Mouse (Mus musculus) testis, adult 2 months (tissue): ENCODE data around the gene Morc4. TPM values are rescaled to one million over a fixed set of nuclear protein-coding genes. Genes with fewer than 3 reads are reported as not detected.

ENCODE experiments used
- H3K27ac ChIP-seq: fragments of 200-500 bp; 2 replicates; pipeline ENCODE4 v1.5.1; 2012; ENCODE audit warnings: low read depth, low read length; ENCODE audit not compliant: control insufficient read depth, insufficient read depth
- H3K27me3 ChIP-seq: fragments of 200-500 bp; 2 replicates; pipeline ENCODE4 v1.6.1; 2012; ENCODE audit warnings: mild to moderate bottlenecking, low read length, moderate library complexity; ENCODE audit not compliant: control insufficient read depth, insufficient read depth
- H3K36me3 ChIP-seq: fragments of 200-500 bp; 2 replicates; pipeline ENCODE4 v1.6.1; 2012; ENCODE audit warnings: mild to moderate bottlenecking, low read length; ENCODE audit not compliant: control insufficient read depth, insufficient read depth
- H3K4me1 ChIP-seq: fragments of 200-500 bp; 2 replicates; pipeline ENCODE4 v1.6.1; 2012; ENCODE audit warnings: low read length; ENCODE audit not compliant: control insufficient read depth, insufficient read depth
- H3K4me3 ChIP-seq: fragments of 200-500 bp; 2 replicates; pipeline ENCODE4 v1.5.1; 2012; ENCODE audit warnings: low read depth, mild to moderate bottlenecking, low read length, moderate library complexity, mixed read lengths; ENCODE audit not compliant: control insufficient read depth
- CTCF ChIP-seq: fragments of 200-500 bp; IDR thresholded peaks from 2 replicates; pipeline ENCODE4 v1.5.1; 2012; ENCODE audit warnings: low read depth, mild to moderate bottlenecking, inconsistent platforms, low read length, moderate library complexity; ENCODE audit not compliant: control insufficient read depth, insufficient read depth, insufficient replicate concordance
- POLR2A ChIP-seq: fragments of 200-500 bp; IDR thresholded peaks from 2 replicates; pipeline ENCODE4 v1.6.1; 2012; ENCODE audit warnings: low read depth, mild to moderate bottlenecking, inconsistent platforms, low read length, moderate library complexity; ENCODE audit not compliant: control insufficient read depth
- polyA plus RNA-seq: library from polyadenylated mRNA; depleted of rRNA; stranded (reverse); fragments of >200 nt; gene quantifications from 2 replicates; pipeline ENCODE4 v1.2.3, GENCODE M21; 2012

Gene Morc4
- polyA plus RNA-seq, 1 experiment = 1.4 TPM

DNA sequence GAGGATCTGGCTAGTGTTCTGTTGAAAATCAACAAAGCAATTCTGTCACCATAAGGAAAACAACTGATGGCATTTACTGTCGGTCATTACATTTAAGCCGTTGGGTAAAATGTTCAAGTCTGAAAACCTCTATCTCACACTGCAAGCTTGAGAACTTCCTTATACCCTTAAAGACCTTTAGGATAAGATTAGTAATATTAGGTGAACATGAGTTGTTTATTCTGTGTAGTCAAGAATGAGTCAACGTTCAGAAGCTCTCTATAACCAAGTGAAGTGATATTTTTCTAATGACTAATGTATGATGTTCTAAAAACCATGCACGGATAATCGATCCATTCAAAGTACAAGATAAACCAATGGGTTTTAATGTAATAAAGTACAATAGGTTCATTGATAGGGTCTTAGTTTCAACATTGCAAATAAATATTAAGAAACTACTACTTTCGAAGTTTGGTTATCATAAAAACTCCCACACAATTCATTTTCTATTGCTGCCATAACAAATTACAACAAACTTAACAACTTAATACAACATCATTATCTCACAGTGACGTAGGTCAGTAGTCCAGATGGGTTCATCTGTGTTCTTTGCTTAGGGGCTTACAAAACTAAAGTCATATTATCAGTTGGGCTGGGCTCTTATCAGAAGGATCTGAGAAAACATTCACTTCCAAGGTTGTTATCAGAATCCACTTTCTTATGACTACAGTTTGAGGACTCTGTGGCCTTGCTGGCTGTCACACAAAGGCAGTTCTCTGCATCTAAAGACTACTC lies 77.2 kb downstream of the Morc4 start:
- Histone ChIP-seq H3K36me3 (no peaks in the 10 kb centered on the region), H3K27ac (no peak overlapping the region), H3K27me3 (no peaks in the 10 kb centered on the region), H3K4me1 (no peaks in the 10 kb centered on the region), H3K4me3 (no peak overlapping the region)
- TF ChIP-seq CTCF = no peak
- no peak for TF ChIP-seq POLR2A

DNA sequence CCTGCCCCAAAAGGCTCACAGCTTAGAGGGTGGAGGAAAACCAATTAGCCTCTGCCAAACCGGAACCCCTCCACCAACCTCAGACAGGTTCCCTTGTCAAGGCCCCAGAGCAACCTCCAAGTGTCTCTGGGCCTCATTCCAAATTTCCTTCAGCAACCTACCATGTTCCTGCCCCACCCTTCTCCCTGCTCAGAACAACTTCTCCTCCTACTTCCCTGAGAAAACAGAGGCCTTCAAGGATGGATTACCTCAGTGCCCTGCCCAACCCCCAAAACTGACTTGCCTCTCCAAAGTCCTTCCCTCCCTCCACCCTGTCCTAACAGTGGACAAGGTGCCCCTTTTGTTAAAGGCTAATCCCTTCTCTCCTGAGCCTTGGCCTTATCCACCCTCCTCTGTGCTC lies 85.7 kb downstream of the Morc4 start:
- H3K4me3 ChIP-seq = no peak overlapping the region
- no peak for TF ChIP-seq POLR2A
- no peak for TF ChIP-seq CTCF
- no peaks in the 10 kb centered on the region for H3K4me1 ChIP-seq
- H3K27ac ChIP-seq = no peak overlapping the region
- H3K27me3 ChIP-seq = no peaks in the 10 kb centered on the region
- H3K36me3 ChIP-seq = no peaks in the 10 kb centered on the region

DNA sequence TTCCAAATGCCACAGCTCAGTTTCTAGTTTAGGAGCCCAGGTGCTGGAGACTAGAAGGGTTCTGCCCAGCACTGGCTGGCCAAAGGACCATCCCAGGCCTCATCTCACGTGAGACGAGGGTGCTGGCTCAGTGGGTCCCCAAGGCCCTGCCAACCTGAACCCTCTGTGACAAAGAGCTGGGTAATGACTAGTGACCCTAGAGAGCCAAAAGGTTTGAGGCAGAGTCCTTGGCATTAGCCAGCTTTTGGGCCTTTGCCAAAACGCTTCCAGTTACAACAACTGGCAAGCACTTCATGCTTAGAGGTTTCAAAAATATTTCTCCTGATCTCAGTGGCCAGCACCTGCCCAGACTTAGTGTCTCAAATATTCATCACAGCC lies 88.4 kb downstream of the Morc4 start:
- no peaks in the 10 kb centered on the region for H3K36me3 ChIP-seq
- H3K4me3 ChIP-seq = no peak overlapping the region
- no peaks in the 10 kb centered on the region for H3K27me3 ChIP-seq
- TF ChIP-seq POLR2A = no peak
- TF ChIP-seq CTCF = no peak
- H3K27ac ChIP-seq = no peak overlapping the region
- no peaks in the 10 kb centered on the region for H3K4me1 ChIP-seq

DNA sequence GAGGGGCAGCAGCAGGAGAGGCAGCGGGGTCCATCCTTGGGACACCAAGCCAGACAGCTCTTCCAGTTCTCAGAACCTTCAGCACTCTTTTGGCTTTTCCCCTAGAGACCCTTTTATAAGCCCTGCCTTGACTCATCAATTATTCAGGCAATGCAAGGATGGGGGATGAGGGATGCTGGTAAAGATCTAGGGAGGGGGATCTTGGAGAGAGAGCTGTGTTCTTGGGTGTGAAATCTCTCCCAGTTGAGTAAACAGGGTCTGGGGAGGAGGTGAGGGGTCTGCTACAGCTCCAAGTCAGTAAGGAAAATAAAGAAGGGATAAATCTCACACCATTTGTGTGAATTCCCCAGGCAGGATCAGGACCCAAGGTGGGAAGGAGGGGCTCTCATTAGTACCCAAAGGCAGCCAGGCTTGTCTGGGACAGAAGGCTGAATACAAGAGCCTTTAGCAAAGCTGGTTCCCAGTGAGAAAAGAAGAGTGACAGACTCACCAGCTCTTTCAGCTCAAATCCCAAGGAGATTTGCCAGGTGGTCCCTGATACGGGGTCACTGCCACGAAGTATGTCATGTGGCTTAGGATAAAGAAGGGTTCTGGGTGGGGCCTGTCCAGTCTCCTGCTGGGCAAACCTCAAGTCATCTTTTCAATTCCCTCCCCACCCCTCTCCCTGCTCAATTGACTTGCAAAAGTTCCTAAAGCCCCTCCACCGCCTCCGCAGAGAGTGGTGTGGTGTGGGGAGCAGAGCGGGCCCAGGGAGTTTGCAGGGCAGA lies 89.0 kb downstream of the Morc4 start, which contains the start of gene Ripply1:
Gene Ripply1 (minus strand): TSS at position 76 of the 767 bp plus-strand sequence.
- no peaks in the 10 kb centered on the region for H3K36me3 ChIP-seq
- no peak within 1 kb of the TSS for H3K4me3 ChIP-seq
- TF ChIP-seq POLR2A = no peak
- no peak for TF ChIP-seq CTCF
- H3K4me1 ChIP-seq = no peaks in the 10 kb centered on the region
- no peak within 1 kb of the TSS for H3K27ac ChIP-seq
- H3K27me3 ChIP-seq = no peaks in the 10 kb centered on the region

DNA sequence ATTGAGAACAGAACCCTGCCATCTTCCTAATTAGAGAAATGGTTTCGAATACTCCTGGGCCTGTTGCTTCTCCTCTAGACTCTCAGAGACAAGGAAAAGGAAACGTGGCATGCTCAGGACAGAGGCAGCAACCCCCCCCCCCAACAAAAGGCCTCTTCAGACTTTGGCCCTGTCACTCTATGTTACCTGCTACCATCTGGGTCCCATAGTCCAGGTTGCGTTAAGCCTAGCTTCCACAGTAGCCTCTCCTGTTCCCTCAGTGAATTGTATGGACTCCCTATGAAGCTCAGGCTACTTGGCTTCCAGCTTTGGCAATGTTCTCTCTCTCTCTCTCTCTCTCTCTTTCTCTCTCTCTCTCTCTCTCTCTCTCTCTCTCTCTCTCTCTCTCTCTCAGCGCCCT lies 89.9 kb downstream of the Morc4 start:
- TF ChIP-seq CTCF = no peak
- H3K27me3 ChIP-seq = no peaks in the 10 kb centered on the region
- H3K27ac ChIP-seq = no peak overlapping the region
- H3K4me1 ChIP-seq = no peaks in the 10 kb centered on the region
- no peaks in the 10 kb centered on the region for H3K36me3 ChIP-seq
- no peak overlapping the region for H3K4me3 ChIP-seq

DNA sequence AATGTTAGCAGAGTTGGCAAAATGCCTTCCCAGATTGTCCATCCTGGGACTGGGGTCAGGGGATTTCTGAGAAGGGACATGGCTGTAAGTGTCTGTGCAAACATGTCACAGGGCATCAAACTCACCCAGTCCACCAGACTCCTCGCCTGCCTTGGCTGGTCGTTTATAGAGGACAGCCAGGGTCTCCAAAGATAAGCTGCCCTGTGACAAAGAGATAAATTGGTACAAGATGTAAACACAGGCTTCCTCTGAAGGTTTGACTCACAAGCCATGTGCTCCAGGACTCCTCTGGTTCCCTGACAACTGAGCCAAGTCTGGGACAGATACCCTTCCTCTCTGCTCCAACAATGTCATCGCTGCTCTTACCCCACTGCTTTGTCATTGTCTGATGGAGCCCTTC lies 90.5 kb downstream of the Morc4 start:
- no peaks in the 10 kb centered on the region for H3K36me3 ChIP-seq

DNA sequence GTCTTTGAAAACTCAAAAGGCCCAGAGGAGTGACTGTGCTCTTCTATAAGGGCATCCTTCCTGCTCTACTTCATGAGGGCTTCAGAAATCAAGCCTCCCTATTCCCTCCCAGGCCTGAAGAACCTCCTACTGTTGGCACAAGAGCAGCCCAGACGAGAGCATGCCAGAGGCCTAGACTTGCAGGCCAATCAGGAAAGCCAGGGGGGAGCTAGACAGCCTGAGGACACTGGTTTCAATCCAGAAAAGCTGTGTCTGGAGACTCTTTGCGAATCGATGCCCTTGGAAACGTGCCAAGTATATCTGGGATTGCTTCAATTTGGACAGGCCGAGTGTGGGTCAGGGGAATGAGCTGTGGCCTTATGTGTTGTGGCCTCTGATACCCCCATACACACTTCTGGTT lies 92.1 kb downstream of the Morc4 start:
- Histone ChIP-seq H3K27ac (no peak overlapping the region), H3K36me3 (no peaks in the 10 kb centered on the region), H3K27me3 (no peaks in the 10 kb centered on the region), H3K4me3 (no peak overlapping the region), H3K4me1 (peaks cover 4% of the 10 kb centered on the region; the same call in 1 of the 2 replicates)
- TF ChIP-seq CTCF (no peak), POLR2A (no peak)

More for the DNA sequence above, 90.5 kb downstream of the Morc4 start:
- no peaks in the 10 kb centered on the region for H3K4me1 ChIP-seq
- H3K27ac ChIP-seq = no peak overlapping the region
- H3K4me3 ChIP-seq = no peak overlapping the region
- no peaks in the 10 kb centered on the region for H3K27me3 ChIP-seq
- TF ChIP-seq POLR2A (no peak), CTCF (no peak)

DNA sequence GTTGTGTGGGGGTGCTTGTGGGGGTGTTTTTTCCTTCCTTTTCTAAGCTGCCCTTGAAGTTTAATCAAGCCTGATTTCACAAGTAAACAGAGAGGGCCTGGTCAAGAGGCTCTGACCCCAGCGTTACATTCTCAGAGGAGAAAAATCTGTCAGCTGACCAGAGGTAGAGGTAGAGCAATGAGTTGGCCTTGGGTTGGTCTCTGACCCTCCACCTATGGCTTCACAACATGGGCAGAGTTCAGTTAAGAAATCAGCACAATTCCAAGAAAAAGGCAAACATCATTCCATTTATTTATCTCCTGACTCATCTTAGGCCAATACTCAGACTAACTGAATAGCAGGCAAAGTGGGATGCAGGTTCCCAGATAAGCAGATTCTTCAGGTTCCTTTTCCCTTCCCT lies 92.6 kb downstream of the Morc4 start:
- Histone ChIP-seq H3K27ac (no peak overlapping the region), H3K27me3 (no peaks in the 10 kb centered on the region), H3K4me1 (peaks cover 4% of the 10 kb centered on the region; the same call in 1 of the 2 replicates), H3K4me3 (no peak overlapping the region), H3K36me3 (no peaks in the 10 kb centered on the region)
- TF ChIP-seq POLR2A = no peak
- TF ChIP-seq CTCF = no peak
